Mouse (Mus musculus) liver, adult 2 months (tissue): ENCODE measurements around the gene Ecpas. TPM values are rescaled to one million over a fixed set of nuclear protein-coding genes. Genes with fewer than 3 reads are reported as not detected.

Experiments used
- DNase-seq: peaks from one replicate; pipeline ENCODE4 v3.0.0-alpha.2; 2011; ENCODE audit warnings: low read depth, low spot score; ENCODE audit errors: extremely low read depth
- H3K27ac ChIP-seq: fragments of 200-500 bp; replicated peaks from 2 replicates; pipeline ENCODE4 v1.5.1; 2012; ENCODE audit warnings: low read depth, mild to moderate bottlenecking, control low read depth, inconsistent platforms, low read length; ENCODE audit not compliant: insufficient read depth
- H3K27me3 ChIP-seq: fragments of 200-500 bp; 2 replicates; pipeline ENCODE4 v1.6.1; 2012; ENCODE audit warnings: mild to moderate bottlenecking, moderate library complexity, low read length, inconsistent platforms; ENCODE audit not compliant: control insufficient read depth, insufficient read depth
- H3K36me3 ChIP-seq: fragments of 200-500 bp; 2 replicates; pipeline ENCODE4 v1.6.1; 2012; ENCODE audit warnings: low read length, inconsistent platforms; ENCODE audit not compliant: control insufficient read depth, insufficient read depth
- H3K4me1 ChIP-seq: fragments of 200-500 bp; 2 replicates; pipeline ENCODE4 v1.6.1; 2011; ENCODE audit warnings: low read length; ENCODE audit not compliant: control insufficient read depth, insufficient read depth
- H3K4me3 ChIP-seq: fragments of 200-500 bp; 2 replicates; pipeline ENCODE4 v1.5.1; 2011; ENCODE audit warnings: low read depth, mild to moderate bottlenecking, control low read depth, low read length, moderate library complexity; ENCODE audit not compliant: insufficient read depth
- H3K79me2 ChIP-seq: fragments of 200-500 bp; 2 replicates; pipeline ENCODE4 v1.6.1; 2012; ENCODE audit warnings: inconsistent platforms, mild to moderate bottlenecking, low read length, moderate library complexity; ENCODE audit not compliant: control insufficient read depth, insufficient read depth
- H3K9ac ChIP-seq: fragments of 200-500 bp; 2 replicates; pipeline ENCODE4 v1.6.1; 2012; ENCODE audit warnings: low read depth, mild to moderate bottlenecking, control low read depth, inconsistent platforms, low read length
- CTCF ChIP-seq: fragments of 200-500 bp; IDR thresholded peaks from 2 replicates; pipeline ENCODE4 v1.5.1; 2011; ENCODE audit warnings: low read depth, low read length, control low read depth
- POLR2A ChIP-seq: fragments of 200-500 bp; IDR thresholded peaks from 2 replicates; pipeline ENCODE4 v1.6.1; 2011; ENCODE audit warnings: low read length, control low read depth; ENCODE audit not compliant: insufficient read depth; ENCODE audit errors: extremely low read depth
- WGBS: fragments of 180-500 bp; shearing (Covaris S2); methylation state at CpG from one replicate; pipeline ENCODE4 v1.1.7; 2018; 5-methylcytosine and 5-hydroxymethylcytosine counted together
- polyA plus RNA-seq: library from polyadenylated mRNA; depleted of rRNA; stranded (reverse); fragments of >200 nt; gene quantifications from 2 replicates; pipeline ENCODE4 v1.2.3, GENCODE M21; 2012; rRNA removed
- total RNA-seq: library from RNA; depleted of rRNA; stranded (reverse); fragments of >200 nt; gene quantifications from 2 replicates; pipeline ENCODE4 v1.2.3, GENCODE M21; 2014; rRNA removed

Gene Ecpas
- total RNA-seq (53.3 and 56.9 TPM in 2 replicates), polyA plus RNA-seq (10.8 and 12.2 TPM in 2 replicates)

DNA sequence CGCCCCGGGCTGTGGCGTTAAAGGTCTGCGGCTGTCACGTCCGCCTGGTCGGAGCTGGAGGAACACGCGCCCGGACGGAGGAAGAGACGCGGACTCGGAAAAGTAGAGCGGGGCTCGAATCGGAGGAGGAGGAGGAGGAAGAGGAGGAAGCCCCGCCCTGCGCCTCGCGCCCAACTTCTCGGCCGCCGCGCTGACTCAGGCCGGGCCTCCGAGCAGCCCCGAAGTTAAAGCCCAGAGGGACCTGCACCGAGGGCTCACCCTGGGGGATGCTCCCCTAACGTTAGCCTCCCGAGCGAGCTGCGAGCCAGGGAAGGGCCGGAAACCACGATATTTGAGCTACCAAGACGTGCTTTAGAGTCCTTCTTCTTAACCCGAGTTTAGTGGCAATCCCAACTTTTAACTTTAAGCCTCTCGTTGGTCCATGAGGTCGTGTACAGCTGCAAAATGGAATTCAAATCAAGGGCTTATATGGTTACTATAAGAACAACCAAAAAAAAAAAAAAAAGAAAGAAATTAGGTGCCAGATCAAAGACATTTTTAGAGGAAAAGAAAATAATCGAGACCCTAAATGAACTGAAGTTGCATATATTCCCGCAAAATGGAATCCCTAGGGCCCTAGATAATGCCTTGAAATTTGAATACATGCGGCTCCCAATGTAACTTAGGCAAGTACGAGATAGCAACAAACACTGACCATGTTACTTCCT lies at the start of gene Ecpas:
Gene Ecpas (minus strand): TSS at position 121 of the 707 bp plus-strand sequence.
- WGBS = 4% methylated on average over 43 of the region's 43 CpGs
- Histone ChIP-seq H3K27me3 (no peaks in the 10 kb centered on the region), H3K27ac (peak within 1 kb of the TSS; percentile 76), H3K9ac (peak within 1 kb of the TSS; percentile 100), H3K4me1 (peaks cover 11% of the 10 kb centered on the region), H3K79me2 (peaks cover 14% of the 10 kb centered on the region), H3K36me3 (no peaks in the 10 kb centered on the region), H3K4me3 (peak within 1 kb of the TSS; percentile 95)
- TF ChIP-seq CTCF (no peak), POLR2A (peak; percentile 69)
- DNase-seq = peak; percentile 72

DNA sequence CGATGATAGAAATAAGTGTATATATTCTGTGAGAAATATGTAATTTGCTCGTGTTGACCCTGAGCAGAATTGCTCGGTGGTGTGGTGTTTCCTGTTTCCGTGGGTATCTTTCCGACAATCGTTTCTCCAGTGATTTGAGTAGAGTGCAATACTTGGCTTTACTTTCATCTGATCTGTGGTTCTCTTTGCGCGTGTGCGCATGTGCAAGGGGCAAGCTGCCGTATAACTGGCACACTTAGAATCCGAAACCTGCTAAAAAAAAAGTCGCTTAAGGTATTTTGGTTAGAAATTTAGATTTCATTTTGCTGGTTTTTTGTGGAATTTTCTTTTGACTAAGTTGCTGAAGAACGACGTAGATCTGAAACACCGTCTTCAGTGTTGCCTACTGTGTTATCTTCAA lies 49.2 kb upstream of the Ecpas start:
- Histone ChIP-seq H3K79me2 (no peaks in the 10 kb centered on the region), H3K36me3 (no peaks in the 10 kb centered on the region), H3K27me3 (no peaks in the 10 kb centered on the region), H3K9ac (no peak overlapping the region), H3K4me1 (no peaks in the 10 kb centered on the region), H3K27ac (no peak overlapping the region), H3K4me3 (no peak overlapping the region)
- DNase-seq = no peak
- TF ChIP-seq CTCF (no peak), POLR2A (no peak)
- WGBS = 86% methylated on average over 15 of the region's 15 CpGs

DNA sequence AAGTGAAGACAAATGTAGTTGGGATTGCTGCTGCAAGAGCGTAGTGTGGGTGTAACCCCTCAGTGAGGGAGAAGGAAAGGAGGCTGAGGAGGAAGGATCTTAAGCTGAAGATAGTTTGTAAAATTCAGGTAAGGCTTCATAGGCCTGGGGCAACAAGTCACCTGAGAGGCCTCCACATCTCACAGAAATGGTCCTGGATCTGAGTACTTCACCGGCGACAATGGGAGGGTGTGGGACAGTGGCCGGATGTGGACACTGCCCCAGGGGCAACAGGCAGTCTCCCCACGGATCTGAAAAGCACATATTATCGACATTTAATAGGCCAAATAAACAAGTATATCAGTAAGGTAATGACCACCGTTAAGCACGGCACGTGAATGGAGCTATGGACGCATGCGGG lies 40.1 kb upstream of the Ecpas start:
- 91% methylated on average over 11 of the region's 11 CpGs for WGBS
- no peak for DNase-seq
- no peaks in the 10 kb centered on the region for H3K27me3 ChIP-seq
- H3K4me3 ChIP-seq = no peak overlapping the region
- H3K4me1 ChIP-seq = no peaks in the 10 kb centered on the region
- H3K36me3 ChIP-seq = no peaks in the 10 kb centered on the region
- TF ChIP-seq POLR2A = no peak
- no peaks in the 10 kb centered on the region for H3K79me2 ChIP-seq
- H3K27ac ChIP-seq = no peak overlapping the region
- no peak overlapping the region for H3K9ac ChIP-seq

DNA sequence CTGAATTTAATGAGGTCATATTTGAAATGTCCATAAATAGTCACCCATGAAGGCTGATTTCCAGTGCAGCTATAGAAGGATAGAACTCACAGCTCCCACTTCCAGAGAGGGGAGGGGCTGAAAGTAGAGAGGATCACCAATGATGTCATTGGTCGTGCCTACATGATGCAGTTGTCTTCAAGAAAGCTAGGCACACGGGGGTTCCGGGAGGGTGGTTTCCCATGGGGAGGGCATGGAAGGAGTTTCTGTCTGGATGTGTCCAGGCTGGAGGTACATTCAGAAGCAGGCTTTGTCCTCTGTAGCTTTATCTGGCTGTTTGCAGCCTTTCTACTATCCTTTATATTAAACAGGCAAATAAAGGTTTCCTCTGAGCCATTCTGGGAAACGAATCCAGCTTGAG lies 35.8 kb upstream of the Ecpas start:
- Histone ChIP-seq H3K4me1 (0 out of 2 replicates have a peak, but pooled peaks cover under 1% of the 10 kb centered on the region), H3K36me3 (no peaks in the 10 kb centered on the region), H3K27ac (no peak overlapping the region), H3K27me3 (peaks cover 7% of the 10 kb centered on the region; the same call in 1 of the 2 replicates), H3K79me2 (no peaks in the 10 kb centered on the region), H3K4me3 (no peak overlapping the region), H3K9ac (no peak overlapping the region)
- no peak for TF ChIP-seq POLR2A
- no peak for TF ChIP-seq CTCF
- no peak for DNase-seq
- 89% methylated on average over 4 of the region's 4 CpGs for WGBS

DNA sequence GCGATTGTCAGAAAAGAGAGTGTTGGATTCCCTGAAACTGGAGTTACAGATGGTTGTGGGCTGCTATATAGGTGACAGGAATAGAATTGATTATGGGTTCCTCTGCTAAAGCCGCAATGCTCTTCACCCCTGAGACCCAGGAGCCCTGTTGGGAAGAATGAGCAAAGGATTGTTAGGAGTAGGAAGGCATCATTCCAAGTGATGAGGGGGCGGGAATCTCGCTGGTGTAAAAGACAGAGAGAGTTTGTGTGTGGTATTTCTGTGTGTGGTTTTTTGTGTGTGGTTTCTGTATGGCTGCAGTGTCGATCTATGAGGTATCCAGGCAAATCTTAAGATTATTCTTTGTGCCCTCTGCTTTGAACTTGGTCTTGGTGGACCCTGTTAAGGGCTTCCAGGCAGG lies 32.1 kb upstream of the Ecpas start:
- no peaks in the 10 kb centered on the region for H3K36me3 ChIP-seq
- WGBS = 79% methylated on average over 5 of the region's 5 CpGs
- H3K9ac ChIP-seq = no peak overlapping the region
- no peak overlapping the region for H3K4me3 ChIP-seq
- DNase-seq = no peak
- H3K79me2 ChIP-seq = no peaks in the 10 kb centered on the region
- TF ChIP-seq POLR2A (no peak), CTCF (no peak)
- 0 out of 2 replicates have a peak, but pooled peaks cover 3% of the 10 kb centered on the region for H3K4me1 ChIP-seq
- no peak overlapping the region for H3K27ac ChIP-seq
- peaks cover 8% of the 10 kb centered on the region; the same call in 1 of the 2 replicates for H3K27me3 ChIP-seq

DNA sequence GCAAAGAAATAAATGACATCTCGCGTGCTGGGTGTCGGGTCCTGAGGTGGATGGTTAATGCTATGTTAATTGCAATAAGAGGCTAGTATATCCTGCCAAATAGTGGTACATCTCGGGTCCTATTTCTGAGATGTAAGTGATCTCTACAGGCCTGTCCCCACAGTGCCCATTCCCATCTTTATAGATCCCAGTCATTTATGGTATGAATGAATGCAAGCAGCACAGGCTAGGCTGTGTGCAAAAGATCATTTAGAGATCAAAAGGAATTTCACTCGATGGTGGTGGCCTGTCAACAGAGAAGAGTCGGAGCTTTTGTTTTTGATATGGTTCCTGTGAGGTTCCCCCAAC lies 31.6 kb upstream of the Ecpas start:
- Histone ChIP-seq H3K27ac (no peak overlapping the region), H3K4me1 (0 out of 2 replicates have a peak, but pooled peaks cover 3% of the 10 kb centered on the region), H3K9ac (no peak overlapping the region), H3K36me3 (no peaks in the 10 kb centered on the region), H3K27me3 (peaks cover 8% of the 10 kb centered on the region; the same call in 1 of the 2 replicates), H3K4me3 (no peak overlapping the region), H3K79me2 (no peaks in the 10 kb centered on the region)
- 26% methylated on average over 6 of the region's 6 CpGs for WGBS
- TF ChIP-seq CTCF (no peak), POLR2A (no peak)
- DNase-seq = no peak
